Mouse (Mus musculus): ENCODE measurements at regions not wholly inside any gene's neighbourhood (a gene's known extent, or its start where the extent isn't known, plus 50 kb on each side); places are given as distances from the start of the nearest gene placed in this dataset.

- DNase-seq (ENCODE audit: low spot score in 2 of 2), result peak; percentile 20 to 24
- peak overlapping the region; percentile 29; the same call in 1 of the 2 replicates for H3K4me3 ChIP-seq
- peak overlapping the region; percentile 57 for H3K27ac ChIP-seq
- no peak for TF ChIP-seq CTCF (conservative IDR thresholded peaks at IDR 0.05)
Observed at GRCm38 (mm10) chr2:123532946-123533791, 556.6 kb upstream of the Sema6d start.

- DNase-seq (ENCODE audit: low spot score in 2 of 2), result no peak
- no peak for TF ChIP-seq CTCF (conservative IDR thresholded peaks at IDR 0.05)
- Histone ChIP-seq H3K27ac (no peak overlapping the region), H3K4me3 (no peak overlapping the region)
Observed at GRCm38 (mm10) chr2:123551249-123551850, 538.4 kb upstream of the Sema6d start.

GRCm38 (mm10) chr2:123558123-123558650 lies 531.6 kb upstream of the Sema6d start:
- no peak overlapping the region for H3K4me3 ChIP-seq
- TF ChIP-seq CTCF (conservative IDR thresholded peaks at IDR 0.05), result no peak
- DNase-seq (ENCODE audit: low spot score in 2 of 2), result no peak

More at GRCm38 (mm10) chr2:123558123-123558650, 531.6 kb upstream of the Sema6d start:
- no peak overlapping the region for H3K27ac ChIP-seq
